Mouse (Mus musculus) thymus, postnatal 4 days (tissue): Measurements from ENCODE around the gene Clec12b.

ENCODE experiments used
- DNase-seq: peaks from one replicate; pipeline ENCODE4 v3.0.0; 2021

Clec12b gene

GRCm38 (mm10) chr6:129385774-129386173 lies at the start of gene Clec12b:
Clec12b (minus strand) TSS chr6:129385874.
- DNase-seq: no peak

- DNase-seq: no peak
These were observed 48.6 kb upstream of the Clec12b start for GRCm38 (mm10) chr6:129434239-129434638.

GRCm38 (mm10) chr6:129427281-129427680 lies 41.6 kb upstream of the Clec12b start:
- DNase-seq: no peak

- DNase-seq: no peak
These were observed 40.1 kb upstream of the Clec12b start for GRCm38 (mm10) chr6:129425812-129426211.

GRCm38 (mm10) chr6:129425217-129425616 lies 39.5 kb upstream of the Clec12b start:
- no peak for DNase-seq

- peak; percentile 83 for DNase-seq
These were observed 38.0 kb upstream of the Clec12b start for GRCm38 (mm10) chr6:129423734-129424072.

GRCm38 (mm10) chr6:129423040-129423733 lies 37.5 kb upstream of the Clec12b start:
- no peak for DNase-seq

GRCm38 (mm10) chr6:129422311-129422710 lies 36.6 kb upstream of the Clec12b start:
- DNase-seq: no peak

- DNase-seq: no peak
These were observed 28.5 kb upstream of the Clec12b start for GRCm38 (mm10) chr6:129414177-129414576.

- no peak for DNase-seq
These were observed 22.9 kb upstream of the Clec12b start, which contains the start of gene Clec9a for GRCm38 (mm10) chr6:129408562-129408961. Clec9a (plus strand) TSS chr6:129408862.

GRCm38 (mm10) chr6:129407324-129407723 lies 21.6 kb upstream of the Clec12b start:
- DNase-seq: no peak

GRCm38 (mm10) chr6:129405999-129406398 lies 20.3 kb upstream of the Clec12b start:
- no peak for DNase-seq

- DNase-seq: no peak
These were observed 17.7 kb upstream of the Clec12b start for GRCm38 (mm10) chr6:129403391-129403790.

GRCm38 (mm10) chr6:129402404-129402803 lies 16.7 kb upstream of the Clec12b start:
- no peak for DNase-seq

GRCm38 (mm10) chr6:129399945-129400344 lies 14.3 kb upstream of the Clec12b start:
- DNase-seq: no peak

GRCm38 (mm10) chr6:129396997-129397396 lies 11.3 kb upstream of the Clec12b start, which contains the start of gene Clec1b:
Clec1b (plus strand) TSS chr6:129397297.
- DNase-seq: no peak

GRCm38 (mm10) chr6:129393732-129394131 lies 8.1 kb upstream of the Clec12b start:
- DNase-seq: no peak

GRCm38 (mm10) chr6:129393087-129393720 lies 7.5 kb upstream of the Clec12b start:
- DNase-seq: no peak

- DNase-seq: no peak
These were observed 674 bp downstream of the Clec12b start for GRCm38 (mm10) chr6:129385000-129385399.

- DNase-seq: no peak
These were observed 2.2 kb downstream of the Clec12b start for GRCm38 (mm10) chr6:129383466-129383865.

GRCm38 (mm10) chr6:129381736-129382135 lies 3.9 kb downstream of the Clec12b start:
- DNase-seq: no peak

- no peak for DNase-seq
These were observed 5.2 kb downstream of the Clec12b start for GRCm38 (mm10) chr6:129380454-129380853.

- DNase-seq: no peak
These were observed 10.7 kb downstream of the Clec12b start for GRCm38 (mm10) chr6:129374937-129375471.
